Mouse (Mus musculus) heart, adult 2 months (tissue): ENCODE results near the gene Ankk1.

Experiments used
- CTCF ChIP-seq: fragments of 200-600 bp; IDR thresholded peaks from 2 replicates; pipeline ENCODE4 v1.8.1; 2022; ENCODE audit warnings: antibody characterized with exemption, mild to moderate bottlenecking, moderate library complexity
- POLR2A ChIP-seq: fragments of 200-500 bp; IDR thresholded peaks from 2 replicates; pipeline ENCODE4 v1.6.1; 2011; ENCODE audit warnings: mild to moderate bottlenecking, low read depth, low read length, control low read depth; ENCODE audit not compliant: insufficient read depth

DNA sequence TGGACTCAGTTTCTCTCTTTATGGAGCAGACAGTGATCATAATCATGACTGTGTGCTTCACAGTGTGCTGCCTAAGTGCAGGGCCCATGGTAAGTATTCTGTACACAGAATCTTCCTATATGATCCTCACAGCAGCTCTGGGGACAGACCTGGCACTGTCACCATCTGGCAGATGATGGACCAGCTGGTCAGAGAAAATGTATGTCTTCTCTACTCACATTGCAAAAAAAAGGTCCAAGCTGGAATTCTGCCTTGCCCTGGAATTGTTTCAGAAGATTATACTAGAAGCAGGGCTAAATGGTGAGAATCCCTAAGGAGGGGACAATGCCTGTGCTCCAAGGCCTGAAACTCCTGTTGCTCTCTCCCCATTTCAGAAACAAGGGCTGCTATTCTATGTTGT lies 30.8 kb downstream of the Ankk1 start:
- TF ChIP-seq CTCF = no peak
- no peak for TF ChIP-seq POLR2A
